Mouse (Mus musculus) induced T-regulatory cell, adult 2 months (primary cell): ENCODE results near the gene Fgfrl1.
A peak's percentile ranks its signal among the peaks of the same experiment; 100 is the strongest.

Experiments
- DNase-seq: peaks from one replicate; pipeline ENCODE4 v3.0.0-alpha.2; 2012; ENCODE audit warnings: low read depth

The Fgfrl1 gene

GRCm38 (mm10) chr5:108667370-108667769 is 24.8 kb upstream of the Fgfrl1 start:
- DNase-seq: no peak

- no peak for DNase-seq
Observed at GRCm38 (mm10) chr5:108668387-108668932, 23.7 kb upstream of the Fgfrl1 start.

- peak; percentile 89 for DNase-seq
Observed at GRCm38 (mm10) chr5:108668977-108669936, 22.9 kb upstream of the Fgfrl1 start, which contains the start of gene Dgkq. Dgkq (minus strand) TSS chr5:108669672.

- no peak for DNase-seq
Observed at GRCm38 (mm10) chr5:108669986-108670385, 22.2 kb upstream of the Fgfrl1 start.

DNA sequence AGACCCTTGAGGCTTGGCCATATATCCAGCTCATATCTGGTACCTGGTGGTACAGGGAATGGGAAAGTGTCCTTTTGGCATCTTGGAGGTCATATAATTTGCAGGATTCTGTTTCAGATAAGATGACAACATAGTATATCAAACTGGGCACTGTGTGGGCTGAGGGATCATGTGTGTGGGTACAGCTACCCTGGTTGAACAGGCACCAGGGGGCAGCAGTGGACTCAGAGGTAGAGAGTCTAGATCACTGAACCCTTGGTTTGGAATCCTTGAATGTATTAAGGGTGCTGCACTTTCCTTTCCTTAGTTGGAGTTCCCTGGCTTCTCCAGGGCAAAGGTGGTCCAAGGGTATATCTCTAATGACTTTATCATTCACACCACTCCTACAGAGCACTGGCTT is 21.4 kb upstream of the Fgfrl1 start:
- DNase-seq: peak; percentile 67

DNA sequence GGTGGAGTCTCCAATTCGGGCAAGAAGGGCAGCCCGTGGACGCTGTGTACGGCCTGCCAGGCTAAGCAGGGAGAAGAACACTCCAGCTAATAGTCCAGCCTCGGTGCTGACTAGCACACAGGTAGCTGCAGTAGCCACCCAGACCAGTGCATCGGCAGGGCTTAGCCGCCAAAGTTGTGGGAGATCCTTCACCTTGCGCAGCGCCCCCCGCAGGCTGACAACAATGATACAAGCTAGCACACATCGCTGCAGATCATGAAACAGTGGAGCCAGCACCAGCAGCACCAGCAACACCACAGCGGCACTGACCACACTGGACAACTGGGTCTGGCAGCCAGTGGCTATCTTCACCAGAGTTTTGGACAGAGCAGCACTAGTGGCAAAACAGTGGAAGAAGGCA is 20.4 kb upstream of the Fgfrl1 start:
- DNase-seq: no peak

DNA sequence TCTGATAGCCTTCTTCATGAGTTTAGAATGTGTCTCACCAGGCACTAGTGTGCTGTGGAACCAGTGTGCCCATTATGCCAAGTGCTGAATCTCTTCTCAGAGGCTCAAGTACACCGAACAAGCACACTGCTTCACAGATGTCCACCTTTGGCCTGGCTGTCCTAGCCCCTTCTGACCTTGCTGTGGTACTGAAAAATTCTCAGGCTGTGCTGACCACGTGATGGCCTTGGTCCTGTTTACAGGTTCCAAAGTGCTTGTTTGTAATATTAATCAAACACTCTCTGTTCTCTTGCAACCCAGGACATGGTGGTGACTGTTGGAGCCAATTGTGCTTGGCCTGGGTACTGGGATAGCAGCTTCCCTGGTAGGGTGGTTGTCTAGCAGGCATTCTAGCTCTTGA is 17.6 kb upstream of the Fgfrl1 start:
- no peak for DNase-seq

DNA sequence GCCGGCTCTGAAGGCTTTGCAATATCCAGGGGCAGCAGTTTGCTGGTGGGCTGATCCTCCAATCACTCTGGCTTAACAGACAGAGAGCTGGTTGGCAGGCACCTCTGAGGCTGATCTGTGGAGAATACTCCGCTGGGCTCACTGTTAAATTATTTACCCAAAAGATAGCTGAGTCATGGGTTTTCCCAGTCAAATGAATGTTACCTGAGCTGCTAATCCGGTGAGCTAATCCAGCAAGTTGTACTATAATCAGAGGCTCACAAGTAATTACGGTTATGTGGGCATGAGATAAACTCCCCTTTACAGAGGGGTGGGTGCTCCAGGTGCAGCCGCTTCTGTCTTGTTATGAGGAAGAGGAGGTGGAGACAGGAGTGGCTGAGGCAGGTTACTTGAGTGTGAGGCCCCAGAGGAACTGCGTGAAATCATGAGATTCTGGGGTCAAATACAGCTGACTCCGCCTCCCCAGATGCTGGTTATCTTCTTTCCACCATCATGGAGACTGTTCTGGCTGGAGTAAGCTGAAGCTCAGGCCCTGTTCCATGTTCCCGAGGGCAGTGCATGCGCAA is 16.8 kb upstream of the Fgfrl1 start, which contains the start of gene Slc26a1:
TSS of gene Slc26a1 (minus strand) at position 319 of the 566 bp plus-strand sequence.
- DNase-seq: no peak

GRCm38 (mm10) chr5:108676772-108677498 is 15.2 kb upstream of the Fgfrl1 start:
- DNase-seq: no peak

DNA sequence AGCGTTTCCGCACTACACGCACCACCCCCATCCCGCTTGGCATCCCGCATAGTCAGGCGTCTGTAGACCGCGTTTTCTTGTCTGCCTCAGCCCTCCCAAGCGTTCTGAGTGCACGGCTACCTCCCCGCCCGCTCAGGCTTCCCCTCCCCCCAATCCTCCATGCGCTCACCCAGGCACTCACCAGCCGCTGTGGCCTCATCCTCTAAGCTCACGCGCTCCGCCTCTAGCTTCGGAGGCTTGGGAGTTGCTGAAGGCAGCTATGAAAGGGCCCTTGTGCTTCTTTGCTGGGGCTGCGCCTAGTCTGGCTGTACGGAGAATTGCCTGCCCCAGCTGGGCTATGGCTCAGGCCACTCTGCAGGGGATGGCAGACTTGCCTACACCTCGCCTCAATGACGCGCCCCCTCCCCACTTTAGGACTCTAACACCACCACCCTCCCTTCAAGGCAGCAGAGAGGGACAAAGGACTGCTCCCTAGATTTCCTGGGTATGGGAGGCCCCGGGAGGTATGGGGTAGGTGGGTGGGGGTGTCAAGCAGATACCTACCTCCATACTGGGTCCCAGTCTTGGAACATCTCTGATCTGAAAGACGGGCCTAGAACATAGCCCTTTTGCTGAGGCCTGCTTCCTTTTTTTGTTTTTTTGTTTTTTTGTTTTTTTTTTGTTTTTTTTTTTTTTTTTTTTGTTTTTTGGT is 14.4 kb upstream of the Fgfrl1 start:
- DNase-seq: no peak

- no peak for DNase-seq
Observed at GRCm38 (mm10) chr5:108678296-108678854, 13.8 kb upstream of the Fgfrl1 start.

DNA sequence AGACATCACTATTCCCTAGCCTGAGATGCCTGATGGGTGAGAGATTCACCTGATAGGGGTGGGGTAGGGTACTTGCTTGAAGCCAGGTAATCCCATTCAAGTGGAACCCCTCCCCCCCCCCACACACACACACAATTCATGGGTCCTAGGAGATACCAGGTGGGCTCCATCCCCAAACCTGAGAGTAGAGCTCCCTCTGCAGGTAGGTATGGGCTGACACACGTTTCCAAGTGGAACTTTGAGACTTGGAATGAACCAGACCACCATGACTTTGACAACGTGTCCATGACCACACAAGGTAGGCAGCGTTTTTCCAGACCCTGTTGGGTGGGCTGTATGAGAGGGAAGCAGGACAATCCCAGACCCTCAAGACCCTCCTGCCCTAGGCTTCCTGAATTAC is 12.3 kb upstream of the Fgfrl1 start:
- peak; percentile 22 for DNase-seq

- no peak for DNase-seq
Observed at GRCm38 (mm10) chr5:108680871-108681270, 11.3 kb upstream of the Fgfrl1 start.

DNA sequence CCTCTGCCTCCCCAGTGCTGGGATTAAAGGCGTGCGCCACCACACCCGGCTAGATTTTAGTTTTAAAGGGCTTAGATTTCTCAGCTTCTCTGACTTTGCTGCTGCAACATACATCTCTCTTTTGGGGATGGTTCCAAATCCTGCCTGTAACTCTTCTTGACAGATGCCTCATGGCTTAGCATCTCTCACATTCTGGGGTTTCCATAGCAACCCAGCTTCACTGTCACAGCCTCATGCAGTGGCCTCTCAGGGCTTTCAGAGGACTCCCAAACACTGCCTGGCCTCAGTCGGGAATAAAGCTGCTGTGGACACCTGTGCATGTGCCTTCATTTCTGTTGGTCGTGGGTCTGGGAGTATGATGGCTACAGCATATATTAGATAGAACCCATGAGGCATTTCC is 3.1 kb upstream of the Fgfrl1 start:
- DNase-seq: no peak

- DNase-seq: peak; percentile 54
Observed at GRCm38 (mm10) chr5:108691152-108691551, 1.0 kb upstream of the Fgfrl1 start.

GRCm38 (mm10) chr5:108693872-108694288 is 1.7 kb downstream of the Fgfrl1 start:
- DNase-seq: peak; percentile 95

GRCm38 (mm10) chr5:108694352-108695261 is 2.4 kb downstream of the Fgfrl1 start:
- DNase-seq: peak; percentile 54

- no peak for DNase-seq
Observed at GRCm38 (mm10) chr5:108695861-108696260, 3.7 kb downstream of the Fgfrl1 start.

- no peak for DNase-seq
Observed at GRCm38 (mm10) chr5:108696542-108696941, 4.4 kb downstream of the Fgfrl1 start.

GRCm38 (mm10) chr5:108697341-108697753 is 5.2 kb downstream of the Fgfrl1 start:
- no peak for DNase-seq
